Mouse (Mus musculus): ENCODE measurements at regions not wholly inside any gene's neighbourhood (a gene's known extent, or its start where the extent isn't known, plus 50 kb on each side); places are given as distances from the start of the nearest gene placed in this dataset.

DNA sequence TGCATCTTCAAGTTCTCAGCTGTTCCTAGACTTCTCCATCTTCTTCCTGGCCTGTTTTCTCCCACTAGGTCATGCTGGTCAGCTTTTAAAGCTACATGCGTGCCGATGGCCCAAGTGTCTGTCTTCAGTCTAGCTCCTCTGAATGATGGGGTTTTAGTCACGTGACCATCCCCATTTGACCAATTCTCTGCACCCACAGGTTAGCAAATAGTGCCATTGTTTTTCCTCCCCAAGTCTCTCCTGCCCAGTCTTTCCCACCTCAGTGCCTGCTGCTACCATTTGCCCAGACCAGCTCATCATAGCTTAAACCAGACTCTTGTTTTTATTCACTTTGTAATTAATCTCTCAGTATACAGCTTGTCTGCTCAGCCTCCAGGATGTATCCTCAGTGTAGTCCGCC lies 62.3 kb downstream of the Zfp706 start:
- DNase-seq (ENCODE audit: low read depth): no peak

DNA sequence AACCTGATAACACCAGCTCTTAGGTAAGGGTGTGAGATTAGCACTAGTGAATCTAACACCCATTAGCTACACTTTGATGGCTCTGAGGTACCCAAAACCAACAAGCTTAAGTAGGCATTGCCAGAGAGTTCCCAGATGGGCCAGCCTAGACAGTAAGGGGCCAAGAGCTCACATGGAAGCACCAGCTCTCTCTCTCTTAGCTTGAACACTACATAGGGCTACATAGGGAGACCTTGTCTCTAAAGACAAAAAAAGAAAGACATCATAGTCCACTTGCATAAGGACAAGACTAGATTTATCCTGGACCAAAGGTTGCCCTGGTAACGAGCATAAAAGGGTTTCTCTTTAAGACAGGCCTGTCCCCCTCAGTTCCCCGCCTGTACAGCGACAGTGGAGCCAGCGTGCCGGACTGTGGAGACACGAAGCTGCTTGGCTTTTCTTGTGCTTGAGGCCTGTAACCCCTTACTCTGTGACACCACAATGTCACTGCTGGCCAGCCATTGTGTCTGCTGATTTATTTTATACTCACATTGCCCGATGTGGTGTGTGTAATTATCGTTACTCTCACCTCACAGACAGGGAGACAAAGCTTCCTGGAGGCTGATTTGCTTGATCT lies 62.9 kb downstream of the Zfp706 start:
- DNase-seq (ENCODE audit: low read depth): no peak

DNA sequence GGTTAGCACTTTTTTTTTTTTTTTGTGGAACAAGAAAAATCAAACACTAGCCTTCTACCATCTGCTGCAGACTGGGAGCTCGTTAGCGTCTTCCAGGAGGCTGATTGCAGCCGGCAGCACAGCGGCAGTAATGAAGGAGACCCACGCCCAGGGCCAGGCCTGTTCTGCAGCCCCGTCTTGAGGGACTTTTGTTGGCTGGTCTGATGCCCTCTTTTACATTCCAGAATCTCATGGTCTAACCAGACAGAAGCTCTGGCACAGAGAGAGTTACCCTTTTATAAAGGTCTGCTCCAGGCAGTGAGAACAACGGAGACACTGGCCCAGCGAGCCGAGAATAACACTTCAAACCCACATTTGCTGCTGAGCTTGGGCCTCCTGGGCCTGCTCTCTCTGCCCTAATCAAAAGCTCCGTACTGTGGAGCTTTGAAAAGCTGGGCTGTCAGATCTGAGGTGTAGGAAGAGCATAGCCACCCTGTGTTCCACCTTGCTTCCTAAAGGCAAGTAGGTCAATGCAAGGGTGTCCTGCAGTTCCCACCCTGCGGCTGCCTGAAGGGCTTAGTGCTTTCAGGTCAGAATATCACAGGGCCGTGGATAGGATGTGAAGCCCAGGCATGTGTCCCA lies 64.0 kb downstream of the Zfp706 start:
- no peak for DNase-seq (ENCODE audit: low read depth)

DNA sequence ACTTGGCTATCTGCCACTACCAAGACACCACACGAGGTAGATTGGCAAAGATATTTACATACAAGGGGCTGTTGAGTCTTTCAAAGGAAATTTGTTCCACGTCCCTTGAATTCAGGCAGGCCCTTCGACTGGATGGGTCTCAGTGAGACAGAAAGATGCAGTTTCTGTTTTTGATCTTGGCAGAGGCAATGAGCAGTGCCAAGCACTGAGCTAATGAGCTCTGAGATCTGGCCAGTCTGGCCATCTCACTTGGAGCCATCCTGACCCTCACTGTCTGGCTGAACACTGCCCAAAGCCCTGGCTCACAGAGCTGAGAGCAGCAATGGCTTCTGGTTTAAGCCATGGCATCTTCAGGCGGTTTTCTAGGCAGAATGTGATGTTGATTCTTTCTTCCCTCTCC lies 65.3 kb downstream of the Zfp706 start:
- DNase-seq (ENCODE audit: low read depth): no peak

DNA sequence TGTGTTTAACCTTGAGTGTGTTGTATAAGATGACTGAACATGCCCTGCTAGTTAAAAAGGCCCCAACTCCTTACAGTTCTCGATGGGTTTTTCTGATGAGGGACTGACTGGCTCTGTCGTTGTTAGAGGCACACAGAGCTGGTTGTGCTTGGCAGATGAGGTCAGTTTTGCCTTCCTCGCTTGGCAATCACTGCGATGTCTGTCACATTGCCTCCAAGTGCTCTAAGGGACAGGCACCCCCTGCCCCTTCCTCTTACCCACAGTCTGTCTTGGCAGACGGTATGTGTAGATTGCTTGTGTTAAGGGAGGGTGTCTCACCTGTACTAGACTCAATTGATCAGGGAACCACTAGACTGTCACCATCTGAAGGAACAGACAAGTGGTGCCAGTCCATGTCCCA lies 65.8 kb downstream of the Zfp706 start:
- DNase-seq (ENCODE audit: low read depth): no peak

DNA sequence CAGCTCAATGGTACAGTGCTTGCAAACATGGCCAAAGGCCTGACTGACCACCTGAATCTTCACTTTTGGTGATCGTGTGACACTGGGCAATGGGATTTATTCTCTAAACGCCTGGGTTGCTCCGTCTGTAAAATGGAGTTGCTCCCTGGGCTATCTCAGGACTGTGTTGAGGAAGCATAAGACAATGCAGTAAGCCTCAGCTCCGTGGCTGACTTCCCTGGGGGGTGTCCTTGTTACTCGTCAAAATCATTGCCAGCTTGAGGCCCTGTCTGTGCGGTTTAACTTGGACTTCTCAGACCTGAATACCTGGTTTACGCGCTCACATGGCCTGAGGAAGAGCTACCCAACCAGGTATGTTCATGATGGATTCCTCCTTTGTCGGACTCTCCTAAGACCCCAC lies 68.0 kb downstream of the Zfp706 start:
- DNase-seq (ENCODE audit: low read depth): no peak

DNA sequence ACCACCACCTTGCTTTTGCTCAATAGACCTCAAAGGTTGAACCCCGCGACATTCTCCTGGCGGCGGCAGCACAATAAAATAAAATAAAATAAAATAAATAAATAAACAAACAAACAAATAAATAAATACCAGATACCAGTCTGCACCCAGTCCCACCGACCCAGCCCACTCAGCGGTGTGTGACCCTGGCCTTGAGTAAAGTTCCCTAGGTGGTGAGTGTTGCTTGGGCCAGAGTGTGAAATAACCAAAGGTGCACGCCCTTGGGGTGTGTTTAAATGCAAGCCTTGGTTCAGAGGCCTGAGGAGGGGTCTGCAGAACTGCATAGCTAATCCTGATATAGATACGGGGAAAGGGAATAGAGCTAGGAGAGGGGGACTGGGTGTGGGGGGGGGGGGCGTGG lies 68.4 kb downstream of the Zfp706 start:
- DNase-seq (ENCODE audit: low read depth): no peak

DNA sequence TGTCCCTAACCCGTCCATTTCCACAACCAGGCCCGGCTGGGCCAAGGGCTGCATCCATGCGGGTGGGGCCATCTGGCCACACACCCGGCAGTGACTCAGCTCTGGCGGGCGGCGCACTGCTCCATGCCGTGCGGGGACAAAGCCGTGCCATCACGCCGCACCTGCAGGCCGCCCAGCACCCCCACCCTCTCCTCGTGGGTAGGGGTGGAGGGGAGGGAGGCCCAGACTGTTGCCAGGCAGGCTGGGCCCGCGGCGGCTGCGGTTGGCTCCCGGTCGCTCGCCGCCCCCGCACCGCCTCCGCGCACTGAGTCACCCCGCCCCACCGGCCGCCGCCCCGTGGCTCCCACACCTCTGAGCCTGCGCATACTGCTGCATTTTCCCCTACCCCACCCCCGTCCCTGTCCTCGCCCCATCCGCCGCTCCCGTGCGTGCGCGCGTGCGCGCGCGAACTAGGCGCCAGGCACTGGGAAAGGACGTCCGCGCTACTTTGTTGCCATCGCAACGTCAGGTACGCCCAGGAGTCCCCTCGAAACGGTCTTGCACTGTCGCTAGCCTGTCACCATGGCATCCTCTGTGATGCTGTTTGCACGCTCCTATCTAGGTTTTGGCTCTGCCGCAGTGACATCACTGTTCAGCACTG lies 68.9 kb downstream of the Zfp706 start:
- DNase-seq (ENCODE audit: low read depth): peak; percentile 95

DNA sequence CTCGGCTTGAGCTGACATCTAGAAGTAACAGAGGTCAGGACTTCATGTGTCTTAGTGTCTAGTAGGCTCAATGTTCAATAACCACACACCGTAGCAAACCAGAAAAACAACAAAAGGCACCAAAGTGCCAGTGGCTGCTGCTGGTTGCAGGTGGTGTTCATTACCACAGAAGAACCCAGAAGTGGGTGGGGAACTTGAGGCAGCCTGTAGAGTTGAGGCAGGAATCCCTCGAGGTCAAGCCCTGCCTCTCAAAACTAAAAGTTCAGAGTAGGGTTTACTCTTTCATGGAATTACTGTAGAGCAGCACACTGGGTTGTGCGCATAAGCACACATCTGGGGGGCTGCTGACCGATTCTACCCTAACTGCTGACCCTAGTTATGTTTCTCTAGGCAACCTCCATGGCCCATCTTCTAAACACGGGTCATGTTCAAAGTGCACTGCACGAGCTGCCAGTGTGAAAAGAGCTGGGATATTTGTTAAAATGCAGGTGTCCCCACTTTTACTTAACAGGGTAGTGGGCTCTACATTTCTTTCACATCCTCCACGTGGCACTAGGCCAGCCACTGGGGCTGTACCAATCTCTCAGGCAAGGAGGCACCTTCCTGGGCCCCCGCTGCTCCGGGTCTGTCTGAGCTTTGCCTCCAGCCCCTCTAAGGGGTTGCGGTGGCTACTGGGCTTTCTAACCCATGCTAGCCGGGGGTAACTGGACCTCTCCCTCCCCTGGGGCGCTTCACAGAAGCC lies 69.6 kb downstream of the Zfp706 start:
- DNase-seq (ENCODE audit: low read depth): peak; percentile 69

DNA sequence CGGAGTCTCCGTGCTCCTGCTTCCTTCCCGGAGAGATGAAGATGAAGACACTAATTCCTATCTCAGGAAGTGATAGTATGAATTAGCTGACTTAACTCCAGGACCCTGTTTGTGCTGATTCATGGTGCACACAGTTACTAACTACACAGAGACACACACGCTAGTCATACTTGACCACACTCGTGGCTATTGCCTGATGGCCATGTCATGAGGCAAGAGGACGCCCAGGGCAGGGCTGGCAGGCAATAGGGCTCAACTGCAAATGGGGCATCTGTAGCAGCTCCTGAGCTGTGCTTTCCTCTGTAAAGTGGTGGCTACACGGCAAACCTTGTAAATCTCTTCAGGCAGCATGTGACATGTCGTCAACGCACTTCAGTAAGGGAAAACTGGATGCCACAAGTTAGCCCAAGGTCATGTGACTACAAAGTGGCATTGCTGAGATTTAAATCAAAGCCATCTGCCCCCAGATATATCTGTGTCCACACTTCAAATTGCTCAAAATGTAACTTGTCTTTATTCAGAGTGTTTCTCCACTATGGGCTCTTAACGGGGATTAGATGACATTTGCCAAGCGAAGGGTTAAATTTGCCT lies 70.4 kb downstream of the Zfp706 start:
- DNase-seq (ENCODE audit: low read depth): no peak

DNA sequence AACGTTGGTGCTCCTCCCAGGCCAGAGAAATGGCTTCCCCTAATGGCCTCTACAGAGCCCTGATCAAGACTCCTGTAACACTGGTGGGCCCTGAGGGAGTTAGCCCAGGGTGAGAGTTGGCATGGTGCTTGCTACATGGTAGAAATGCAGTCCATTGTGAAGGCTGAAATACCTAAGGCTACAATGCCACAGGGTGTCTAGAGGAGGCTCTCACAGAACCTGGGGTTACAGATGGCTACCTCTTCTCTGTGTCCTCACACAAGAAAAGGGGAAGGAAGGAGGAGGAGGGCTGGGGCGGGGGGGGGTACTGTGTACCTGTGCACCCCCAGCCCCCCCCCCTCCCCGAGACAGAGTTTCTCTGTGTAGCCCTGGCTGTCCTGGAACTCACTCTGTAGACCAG lies 72.8 kb downstream of the Zfp706 start:
- no peak for DNase-seq (ENCODE audit: low read depth)

DNA sequence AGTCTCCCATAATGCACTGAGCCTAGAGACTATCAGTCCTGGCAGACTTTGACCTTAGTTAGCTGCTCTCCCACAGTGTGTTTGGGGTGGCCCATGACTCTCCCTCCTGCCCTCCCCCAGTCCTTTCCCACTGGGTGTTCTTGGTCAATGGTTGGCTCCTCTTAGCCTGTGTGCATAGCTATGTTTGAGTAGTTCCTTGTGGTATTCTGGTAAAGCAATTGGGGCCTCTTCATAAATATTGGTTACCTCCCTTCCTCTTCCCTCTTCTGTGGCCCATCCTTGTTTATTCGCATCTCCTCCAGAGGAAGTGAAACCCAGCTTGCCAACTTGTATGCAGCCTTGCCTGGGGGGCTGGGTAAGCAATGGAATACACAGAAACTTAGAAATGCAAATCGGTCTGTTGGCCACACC lies 74.0 kb downstream of the Zfp706 start:
- DNase-seq (ENCODE audit: low read depth): no peak

DNA sequence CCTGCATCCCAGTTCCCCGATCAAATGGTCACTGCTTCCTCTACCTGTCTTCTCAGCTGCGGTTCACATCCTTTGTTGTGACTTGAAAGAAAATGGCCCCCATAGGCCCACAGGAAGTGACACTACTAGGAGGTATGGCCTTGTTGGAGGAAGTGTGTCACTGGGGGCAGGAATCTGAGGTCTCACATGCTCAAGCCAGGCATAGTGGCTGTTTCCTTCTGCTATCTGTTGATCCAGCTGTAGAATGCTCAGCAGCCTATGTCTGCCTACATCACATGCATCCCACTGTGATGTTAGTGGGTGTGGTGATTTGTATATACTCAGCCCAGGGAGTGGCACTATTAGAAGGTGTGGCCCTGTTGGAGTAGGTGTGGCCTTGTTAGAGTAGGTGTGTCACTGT lies 76.1 kb downstream of the Zfp706 start:
- peak; percentile 57 for DNase-seq (ENCODE audit: low read depth)

DNA sequence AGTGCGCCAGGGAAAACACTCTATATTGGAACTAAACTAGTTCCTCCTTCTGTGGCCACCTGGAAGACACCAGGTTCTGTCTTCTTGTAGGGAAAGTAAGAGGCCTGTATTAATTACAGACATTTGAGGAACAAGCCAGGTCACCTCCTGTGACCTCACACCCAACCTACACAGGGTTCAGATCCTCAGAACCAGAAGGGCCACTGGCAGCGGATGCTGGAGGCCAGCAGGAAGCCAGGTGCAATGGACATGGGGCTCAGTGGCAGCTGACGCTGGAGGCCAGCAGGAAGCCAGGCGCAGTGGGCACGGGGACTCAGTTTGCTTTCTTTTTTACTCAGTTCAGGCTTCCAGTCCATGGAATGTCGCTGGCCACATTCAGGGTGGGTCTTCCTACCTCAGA lies 77.1 kb downstream of the Zfp706 start:
- DNase-seq (ENCODE audit: low read depth): no peak

DNA sequence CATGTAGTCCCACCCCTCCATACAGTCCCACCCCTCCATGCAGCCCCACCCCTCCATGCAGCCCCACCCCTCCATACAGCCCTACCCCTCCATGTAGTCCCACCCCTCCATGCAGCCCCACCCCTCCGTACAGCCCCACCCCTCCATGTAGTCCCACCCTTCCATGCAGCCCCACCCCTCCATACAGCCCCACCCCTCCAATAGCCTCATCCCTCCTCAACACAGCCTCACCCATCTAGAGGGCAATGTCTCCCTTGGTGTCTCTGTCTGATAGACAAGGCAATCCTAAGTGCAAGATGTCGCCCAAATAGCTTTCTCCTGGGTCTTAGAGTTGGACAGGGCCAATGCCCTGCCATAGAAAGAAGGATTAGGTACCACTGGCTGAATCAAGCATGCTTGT lies 77.8 kb downstream of the Zfp706 start:
- no peak for DNase-seq (ENCODE audit: low read depth)

DNA sequence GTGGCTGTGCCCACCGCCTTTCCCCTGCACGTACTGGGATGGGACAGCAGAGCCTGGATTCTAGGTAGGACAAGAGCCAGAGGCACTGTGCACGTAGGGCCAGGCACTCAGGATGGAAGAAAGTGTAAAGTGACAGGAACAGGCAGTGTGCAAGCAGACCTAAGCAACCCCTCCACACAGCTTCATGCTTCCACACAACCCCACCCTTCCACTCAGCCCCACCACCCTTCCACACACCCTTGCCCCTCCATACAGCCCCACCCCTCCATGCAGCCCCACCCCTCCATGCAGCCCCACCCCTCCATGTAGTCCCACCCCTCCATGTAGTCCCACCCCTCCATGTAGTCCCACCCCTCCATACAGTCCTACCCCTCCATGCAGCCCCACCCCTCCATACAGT lies 78.5 kb downstream of the Zfp706 start:
- DNase-seq (ENCODE audit: low read depth): no peak

DNA sequence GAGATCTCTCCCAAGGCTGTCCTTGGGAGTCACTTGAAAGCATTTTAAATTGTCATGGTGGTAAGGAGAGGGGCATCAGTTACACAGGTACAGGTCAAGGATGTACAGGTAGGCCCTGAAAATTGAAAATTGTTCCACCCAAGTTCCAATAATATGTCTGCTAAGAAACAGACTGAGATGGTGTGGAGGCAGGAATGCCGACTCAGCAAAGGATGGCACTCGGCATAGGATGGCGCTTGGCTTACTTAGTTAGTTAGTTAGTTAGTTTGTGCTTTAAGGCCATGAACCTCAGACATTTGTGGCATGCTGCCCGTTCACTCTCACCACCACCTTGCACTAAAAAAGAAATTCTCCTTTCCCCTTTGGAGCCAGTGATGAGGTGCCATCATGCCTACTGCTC lies 78.9 kb downstream of the Zfp706 start:
- DNase-seq (ENCODE audit: low read depth): no peak

DNA sequence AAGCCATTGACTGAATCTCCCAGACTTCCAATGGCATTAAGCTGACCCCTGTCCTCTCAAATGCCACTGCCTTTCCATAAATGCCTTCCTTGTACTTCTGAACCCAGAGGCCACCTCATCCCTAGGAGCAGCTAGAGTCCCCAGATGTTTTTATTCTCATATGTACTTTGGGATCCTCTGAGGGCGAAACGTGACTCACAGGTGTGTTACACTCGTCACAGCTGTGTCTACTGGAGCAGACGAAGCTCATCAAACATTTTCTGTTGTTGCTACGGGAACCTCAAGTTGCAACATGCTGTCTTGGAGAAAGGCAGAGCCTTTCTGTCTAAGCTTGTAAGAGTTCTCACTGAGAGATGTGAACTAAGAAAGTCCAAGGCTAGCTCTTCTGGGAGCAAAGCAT lies 80.1 kb downstream of the Zfp706 start:
- no peak for DNase-seq (ENCODE audit: low read depth)

DNA sequence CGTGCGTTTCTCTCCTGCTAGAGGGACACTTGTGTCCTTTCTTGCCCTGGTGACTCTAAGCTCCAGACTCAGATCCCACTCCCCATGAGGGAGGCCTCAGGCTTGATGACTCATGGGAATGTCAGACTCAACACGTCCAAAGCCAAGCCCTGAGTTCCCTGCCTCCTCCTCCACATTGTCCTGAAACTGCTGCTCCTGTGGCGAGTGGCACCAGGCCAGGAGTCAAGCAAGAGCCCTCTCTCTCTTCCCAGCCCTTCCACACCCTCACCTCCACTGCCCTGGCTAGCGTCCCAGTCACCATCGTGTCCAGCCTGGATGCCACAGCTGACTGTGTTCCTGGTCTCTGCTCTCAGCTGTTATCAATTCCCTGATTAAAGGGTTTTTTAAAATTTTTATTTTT lies 83.4 kb downstream of the Zfp706 start:
- no peak for DNase-seq (ENCODE audit: low read depth)

DNA sequence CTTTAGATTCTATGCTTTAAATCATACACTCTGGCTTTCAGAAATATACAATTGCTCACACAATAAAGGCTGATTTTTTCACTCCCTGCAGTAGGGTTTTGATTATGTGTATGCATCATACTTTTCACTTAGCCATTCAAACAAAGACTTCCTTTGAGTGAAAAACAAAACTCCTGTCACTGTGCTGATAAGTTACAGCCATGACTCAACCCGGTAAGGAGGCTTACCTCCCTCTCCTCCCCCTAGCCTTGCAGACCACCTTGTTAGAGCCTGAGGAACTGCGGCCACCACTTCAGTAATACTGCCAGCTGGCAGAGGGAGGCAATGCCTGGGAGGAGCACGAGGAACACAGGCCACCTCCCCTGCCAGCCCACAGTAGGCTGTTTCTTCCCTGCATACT lies 86.2 kb downstream of the Zfp706 start:
- no peak for DNase-seq (ENCODE audit: low read depth)

DNA sequence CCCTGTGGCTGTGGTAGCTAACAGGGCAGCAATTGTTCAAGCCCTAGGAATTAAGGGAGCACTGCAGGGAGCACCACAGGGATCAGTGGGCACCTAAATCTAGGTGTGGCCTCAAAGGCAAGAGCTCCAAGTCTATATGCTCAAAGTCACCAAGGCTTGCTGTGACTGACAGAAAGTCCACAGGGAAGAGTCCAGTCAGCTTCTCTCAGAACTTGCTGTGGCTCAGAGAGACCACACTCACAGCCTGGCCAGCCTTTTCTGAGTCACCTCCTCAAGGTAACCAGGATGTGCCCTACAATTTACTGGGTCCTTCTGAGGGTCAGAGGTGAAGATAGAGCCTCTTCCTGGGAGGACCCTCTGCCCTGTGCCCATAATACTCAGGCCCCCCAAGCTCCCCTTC lies 86.7 kb downstream of the Zfp706 start:
- DNase-seq (ENCODE audit: low read depth): no peak

DNA sequence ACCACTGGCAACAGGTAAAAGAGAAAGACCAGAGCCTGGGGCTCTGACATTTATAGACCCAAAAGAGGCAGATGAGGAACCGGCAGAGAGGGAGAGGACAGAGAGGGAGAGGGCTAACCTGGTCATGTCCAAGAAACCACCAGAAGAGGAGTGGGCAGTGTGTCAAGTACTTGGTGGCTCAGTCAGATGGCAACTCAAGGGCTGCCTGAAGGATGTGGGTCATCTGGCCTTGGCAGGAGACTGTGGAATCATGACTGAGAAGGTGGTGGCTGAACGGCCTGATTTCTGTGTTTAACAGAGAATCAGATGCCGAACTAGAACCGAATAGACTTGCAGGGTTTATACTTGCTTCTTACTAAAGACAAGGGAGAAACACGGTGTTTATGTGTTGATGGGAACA lies 87.9 kb downstream of the Zfp706 start:
- DNase-seq (ENCODE audit: low read depth): no peak

DNA sequence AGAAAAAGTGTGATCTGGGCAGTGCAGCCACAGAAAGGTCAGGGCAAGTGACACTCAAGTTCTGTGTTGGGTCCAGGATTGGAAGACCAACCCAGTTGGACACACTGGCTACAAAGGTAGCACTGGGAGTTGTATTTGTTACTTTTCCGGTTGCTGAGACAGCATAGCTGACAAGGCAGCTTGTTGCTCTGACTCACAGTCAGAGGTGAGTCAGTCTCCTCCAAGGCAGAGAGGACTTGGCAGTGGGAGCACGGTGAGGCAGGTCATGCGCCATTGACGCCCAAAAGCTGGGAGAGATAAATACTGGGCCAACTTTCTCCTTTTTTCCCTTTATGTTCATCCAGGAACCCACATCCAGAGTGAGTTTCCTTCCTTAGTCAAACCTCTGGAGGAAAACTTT lies 88.4 kb downstream of the Zfp706 start:
- no peak for DNase-seq (ENCODE audit: low read depth)

All from induced T-regulatory cell, adult 2 months (primary cell).